Mouse (Mus musculus) gonadal fat pad, adult 2 months (tissue): ENCODE measurements around the gene Tmem123. TPM values are rescaled to one million over a fixed set of nuclear protein-coding genes. Genes with fewer than 3 reads are reported as not detected.

Experiments
- DNase-seq: peaks from one replicate; pipeline ENCODE4 v3.0.0-alpha.2; 2012; ENCODE audit warnings: low read depth
- polyA plus RNA-seq: library from polyadenylated mRNA; depleted of rRNA; stranded (reverse); fragments of >200 nt; gene quantifications from 2 replicates; pipeline ENCODE4 v1.2.3, GENCODE M21; 2012

The Tmem123 gene
- polyA plus RNA-seq, 1 experiment: 80.9 TPM

DNA sequence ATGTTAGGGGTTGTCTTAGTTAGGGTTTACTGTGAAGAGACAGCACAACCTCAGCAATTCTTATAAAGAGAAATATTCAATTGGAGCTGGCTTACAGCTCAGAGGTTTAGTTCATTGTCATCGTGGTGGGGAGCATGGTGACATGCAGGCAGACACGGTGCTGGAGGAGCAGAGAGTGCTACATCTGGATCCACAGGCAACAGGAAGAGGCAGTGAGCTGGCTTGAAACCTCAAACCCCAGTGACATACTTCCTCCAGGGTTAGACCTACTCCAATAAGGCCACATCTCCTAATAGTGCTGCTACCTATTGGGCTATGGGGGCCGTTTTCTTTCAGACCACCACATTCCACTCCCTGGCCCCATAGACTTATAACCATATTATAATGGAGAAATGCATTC lies 12.1 kb downstream of the Tmem123 start:
- no peak for DNase-seq

DNA sequence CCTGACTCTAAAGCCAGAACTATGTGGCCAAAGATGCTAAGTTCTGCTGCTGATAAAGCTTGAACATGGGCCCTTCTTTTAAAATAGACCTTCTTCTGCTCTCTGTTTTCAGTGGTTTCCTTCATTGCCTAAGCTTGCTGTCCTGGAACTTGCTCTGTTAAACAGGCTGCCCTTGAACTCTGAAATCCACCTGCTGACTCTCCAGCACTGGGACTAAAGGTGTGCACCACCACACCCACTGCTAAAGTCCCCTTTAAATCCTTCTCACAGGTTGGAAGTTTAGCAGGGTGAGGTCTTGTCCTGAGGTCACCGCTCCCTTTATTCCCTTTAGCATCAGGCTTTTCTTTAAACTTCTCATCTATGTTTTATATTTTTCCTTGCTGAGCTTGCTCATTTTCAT lies 13.1 kb downstream of the Tmem123 start:
- no peak for DNase-seq

DNA sequence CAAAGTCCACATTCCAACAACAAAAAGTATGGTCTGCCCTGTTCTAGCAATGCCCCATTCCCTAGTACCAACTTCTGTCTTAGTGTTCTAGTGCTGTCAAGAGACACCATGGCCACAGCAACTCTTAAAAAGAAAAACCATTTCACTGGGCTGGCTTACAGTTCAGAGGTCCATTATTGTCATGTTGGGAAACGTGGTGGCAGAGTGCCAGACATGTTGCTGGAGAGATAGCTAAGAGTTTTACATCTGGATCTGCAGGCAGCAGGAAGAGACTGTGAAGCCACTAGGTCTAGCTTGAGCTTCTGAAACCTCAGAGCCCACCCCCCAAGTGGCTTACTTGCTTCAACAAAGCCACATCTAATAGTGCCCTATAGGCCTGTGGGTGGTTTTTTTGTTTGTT lies 13.8 kb downstream of the Tmem123 start:
- no peak for DNase-seq

DNA sequence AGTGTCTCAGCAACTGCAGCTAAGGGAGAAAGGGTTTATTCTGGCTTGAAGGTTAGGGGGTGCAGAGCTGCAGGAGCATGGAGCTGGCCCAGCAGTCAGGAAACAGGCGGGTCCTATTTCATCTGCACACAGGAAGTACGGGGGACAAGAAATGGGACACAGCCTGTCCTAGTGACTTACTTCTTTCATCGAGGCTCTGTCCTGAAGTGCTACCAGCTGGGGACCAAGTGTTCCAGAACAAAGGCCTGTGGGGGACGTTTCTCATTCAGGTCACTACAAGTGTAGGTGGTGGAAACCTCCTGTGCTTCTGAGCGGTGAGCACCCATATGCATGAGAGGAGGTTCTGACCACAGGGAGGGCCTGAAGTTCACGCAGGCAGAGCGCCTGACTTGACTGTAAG lies 14.9 kb downstream of the Tmem123 start:
- no peak for DNase-seq

DNA sequence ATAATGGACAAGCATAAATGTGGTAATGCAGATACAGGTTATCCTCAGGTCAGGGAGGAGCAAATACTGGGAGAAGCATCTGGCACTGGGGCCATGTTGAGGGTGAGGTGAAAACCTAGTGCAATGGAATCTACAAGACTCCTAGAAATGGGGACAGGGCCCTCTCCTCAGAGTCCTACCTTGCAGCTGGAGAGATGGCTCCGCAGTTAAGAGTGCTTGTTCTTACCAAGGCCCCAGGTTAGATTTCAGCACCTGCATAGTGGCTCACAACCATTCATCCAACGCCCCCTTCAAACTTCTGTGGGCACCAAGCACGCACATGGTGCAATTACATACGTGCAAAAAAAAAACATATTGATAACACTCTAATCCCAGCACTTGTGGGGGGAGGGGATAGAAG lies 15.9 kb downstream of the Tmem123 start:
- DNase-seq: no peak

DNA sequence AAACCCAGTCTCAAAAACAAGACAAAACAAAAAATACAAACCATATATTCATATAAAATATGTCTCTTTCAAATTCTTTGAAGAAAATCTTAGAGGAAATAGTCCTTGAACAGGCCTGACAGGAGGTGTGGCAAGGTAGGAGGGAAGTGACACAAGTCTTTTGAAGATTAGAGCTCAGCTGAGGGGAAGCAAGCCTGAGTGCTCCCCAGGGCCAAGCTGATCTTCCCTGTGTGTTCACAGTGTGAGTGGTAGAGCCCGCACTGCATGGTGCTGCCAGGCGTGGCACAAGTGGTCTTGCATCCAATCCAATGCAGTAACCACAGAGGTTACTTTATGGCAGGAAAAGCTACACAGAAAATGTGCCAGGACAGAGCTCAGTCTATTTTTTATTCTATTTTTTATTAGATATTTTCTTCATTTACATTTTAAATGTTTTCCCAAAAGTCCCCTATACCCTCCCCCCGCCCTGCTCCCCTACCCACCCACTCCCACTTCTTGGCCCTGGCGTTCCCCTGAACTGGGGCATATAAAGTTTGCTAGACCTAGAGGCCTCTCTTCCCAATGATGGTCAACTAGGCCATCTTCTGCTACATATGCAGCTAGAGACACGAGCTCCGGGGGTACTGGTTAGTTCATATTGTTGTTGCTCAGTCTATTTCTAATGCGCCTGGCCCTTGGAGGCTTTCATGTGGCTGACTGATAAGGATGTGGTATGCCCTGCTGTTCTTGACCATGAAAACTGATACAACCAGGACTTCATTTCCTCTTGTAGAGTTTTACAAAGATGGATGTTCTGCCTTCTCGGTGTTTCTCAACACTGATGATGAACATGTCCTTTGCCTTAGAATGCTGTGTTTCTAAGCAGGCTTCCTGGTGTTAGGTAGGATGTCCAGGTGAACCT lies 16.7 kb downstream of the Tmem123 start:
- DNase-seq: no peak

DNA sequence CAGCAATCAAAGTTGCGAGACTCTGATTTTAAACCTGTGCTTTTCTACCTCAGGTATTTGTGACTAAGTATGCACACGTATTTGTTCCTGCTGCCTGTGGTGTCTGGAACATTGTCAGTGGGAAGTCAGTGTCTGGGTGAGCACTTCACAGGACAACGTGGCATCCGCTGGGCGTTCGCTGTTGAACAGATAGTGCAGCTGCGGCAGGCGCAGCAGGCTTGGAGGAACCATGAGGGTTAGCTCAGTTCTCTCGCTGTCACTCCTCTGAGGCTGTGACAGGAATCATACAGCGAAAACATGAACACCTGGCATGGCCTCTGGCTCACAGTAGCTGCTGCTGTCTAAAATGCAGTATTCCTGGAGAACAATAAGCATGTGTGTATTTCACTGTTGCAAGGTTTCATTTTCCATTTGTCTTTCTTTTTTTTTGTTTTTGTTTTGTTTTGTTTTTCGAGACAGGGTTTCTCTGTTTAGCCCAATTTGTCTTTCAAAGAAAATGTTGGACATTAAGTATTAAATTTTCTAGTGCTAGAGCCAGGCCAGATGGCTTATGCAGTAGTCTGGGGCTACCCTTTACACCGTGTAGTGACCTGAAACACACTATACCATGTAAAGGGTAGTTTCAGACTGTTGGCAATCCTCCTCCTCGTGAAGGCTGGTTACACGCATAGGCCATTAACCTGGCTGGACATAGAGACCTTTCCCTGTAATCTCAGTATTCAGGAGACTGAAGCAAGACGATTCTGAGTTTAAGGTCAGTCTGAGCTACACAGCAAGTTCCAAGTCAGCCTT lies 20.2 kb downstream of the Tmem123 start:
- DNase-seq: no peak

DNA sequence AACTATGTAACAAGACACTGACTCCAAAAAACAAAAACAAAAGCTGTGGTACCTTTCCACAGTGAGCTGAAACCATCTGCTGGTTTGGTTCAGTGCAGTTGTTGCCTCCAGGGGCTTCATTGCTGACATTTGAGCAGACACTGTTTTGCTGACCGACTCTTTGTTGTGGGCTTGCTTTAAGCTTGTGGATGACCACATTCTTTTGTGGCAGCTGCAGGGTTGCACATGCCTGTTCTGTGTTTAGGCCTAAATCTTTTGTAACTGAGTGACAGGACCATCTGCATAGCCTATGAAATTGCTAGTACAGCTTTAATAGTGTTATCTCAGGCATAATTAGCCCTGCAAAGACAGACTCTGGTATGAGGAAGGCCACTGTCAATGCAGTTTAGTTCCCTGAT lies 20.8 kb downstream of the Tmem123 start:
- no peak for DNase-seq

DNA sequence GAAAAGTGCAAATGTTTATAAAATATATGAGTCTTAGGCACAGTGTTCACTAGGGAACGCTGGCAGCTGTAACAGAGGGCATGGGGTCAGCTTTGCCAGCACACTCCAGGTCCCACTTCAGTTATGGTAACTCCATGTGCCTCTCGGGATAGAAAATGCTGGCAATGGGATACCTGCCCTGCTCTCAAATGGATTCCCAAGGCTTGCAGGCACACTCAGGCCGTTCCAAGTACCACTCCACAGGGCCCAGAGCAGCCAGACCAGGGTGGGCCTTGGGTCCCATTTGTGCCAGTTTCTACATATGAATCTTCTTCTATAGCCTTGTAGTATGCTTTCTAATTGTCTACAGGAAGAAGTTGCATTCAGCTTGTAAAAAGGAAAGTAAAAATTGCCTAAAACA lies 21.6 kb downstream of the Tmem123 start:
- no peak for DNase-seq

DNA sequence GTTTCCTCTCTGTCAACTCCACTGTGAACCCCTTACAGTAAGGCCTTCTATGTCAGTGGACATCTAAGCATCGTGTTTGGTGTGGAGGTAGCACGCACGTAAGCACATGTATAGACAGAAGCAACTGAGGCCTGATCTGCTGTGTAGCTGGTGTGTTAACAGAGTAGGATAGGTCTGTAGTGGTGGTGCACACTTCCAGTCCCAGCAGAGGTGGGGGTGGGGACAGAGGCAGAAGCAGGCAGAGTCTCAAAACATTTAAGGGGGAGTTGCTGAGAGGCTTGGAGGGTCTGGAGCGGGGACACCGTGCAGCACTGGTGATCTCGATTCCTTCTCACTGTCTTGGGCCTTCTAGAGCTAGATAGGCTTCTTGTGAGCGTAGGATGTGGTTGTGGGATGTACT lies 22.2 kb downstream of the Tmem123 start:
- no peak for DNase-seq

DNA sequence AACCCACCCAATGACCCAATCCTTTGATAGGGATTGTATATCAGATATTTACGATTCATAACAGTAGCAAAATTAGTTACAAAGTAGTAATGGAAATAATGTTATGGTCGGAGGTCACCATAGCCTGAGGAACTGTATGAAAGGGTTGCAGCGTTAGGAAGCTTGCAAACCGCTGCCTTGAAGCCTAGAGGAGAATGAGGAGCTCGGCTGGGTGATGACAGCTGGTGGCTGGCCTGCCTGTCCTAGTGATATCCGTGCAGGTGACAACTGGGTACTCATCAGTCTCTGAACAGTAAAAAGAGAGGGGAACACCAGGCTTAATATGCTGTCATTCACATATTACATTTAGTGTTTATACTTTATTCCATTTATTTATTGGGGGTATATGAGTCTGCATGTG lies 24.6 kb downstream of the Tmem123 start:
- no peak for DNase-seq

DNA sequence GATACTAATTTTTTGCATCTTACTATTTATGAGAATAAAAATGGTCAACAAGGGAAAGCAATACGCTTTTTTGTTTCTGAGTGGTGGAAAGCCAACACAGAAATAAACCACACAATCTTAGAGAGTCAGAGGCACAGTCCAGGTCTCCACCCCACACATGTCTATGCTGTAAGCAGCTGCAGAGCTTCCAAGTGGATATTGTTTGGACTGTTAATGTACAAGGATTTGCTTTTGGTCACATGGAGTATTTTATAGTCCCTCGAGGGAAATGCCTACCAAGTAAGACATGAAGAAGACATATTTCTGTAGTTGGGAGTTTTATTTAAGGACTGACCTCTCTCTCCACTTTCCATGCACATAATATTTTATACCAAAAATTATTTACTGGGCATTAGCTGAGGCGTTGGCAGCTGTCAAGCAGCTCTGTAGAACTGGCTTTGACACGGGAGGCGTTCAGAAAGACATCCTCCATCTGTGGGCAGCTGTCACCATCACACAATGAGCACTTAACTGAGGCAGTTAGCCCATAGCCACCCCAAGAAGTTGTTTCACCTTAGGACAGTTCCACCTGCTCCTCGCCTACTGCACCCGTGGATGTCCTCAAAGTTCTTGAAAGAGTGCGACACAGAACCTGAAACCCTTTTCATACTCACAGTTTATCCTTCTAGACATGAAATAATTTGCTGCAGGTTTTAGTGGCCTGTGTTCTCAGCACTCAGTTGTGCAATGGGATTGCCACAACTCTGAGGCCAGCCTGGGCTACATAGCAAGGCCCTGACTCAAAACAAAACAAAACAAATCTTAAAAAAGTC lies 26.1 kb downstream of the Tmem123 start:
- DNase-seq: no peak

DNA sequence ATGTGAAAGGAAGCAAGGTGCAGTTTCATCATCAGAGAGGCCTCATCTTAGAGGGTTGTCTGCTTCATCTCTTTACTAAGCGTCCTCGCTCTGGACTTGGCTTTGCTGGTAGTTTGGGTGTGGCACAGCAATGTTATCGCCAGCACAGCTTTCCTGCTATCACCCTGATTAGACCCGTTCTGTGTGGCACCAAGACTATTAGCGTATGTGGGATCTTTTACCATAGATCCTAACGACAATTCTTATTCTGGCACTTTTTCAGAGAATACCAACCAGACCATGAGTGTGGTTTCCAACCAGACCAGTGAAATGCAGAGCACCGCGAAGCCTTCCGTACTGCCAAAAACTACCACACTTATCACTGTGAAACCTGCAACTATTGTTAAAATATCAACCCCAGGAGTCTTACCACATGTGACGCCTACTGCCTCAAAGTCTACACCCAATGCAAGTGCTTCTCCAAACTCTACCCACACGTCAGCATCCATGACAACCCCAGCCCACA lies 26.8 kb downstream of the Tmem123 start:
- no peak for DNase-seq

DNA sequence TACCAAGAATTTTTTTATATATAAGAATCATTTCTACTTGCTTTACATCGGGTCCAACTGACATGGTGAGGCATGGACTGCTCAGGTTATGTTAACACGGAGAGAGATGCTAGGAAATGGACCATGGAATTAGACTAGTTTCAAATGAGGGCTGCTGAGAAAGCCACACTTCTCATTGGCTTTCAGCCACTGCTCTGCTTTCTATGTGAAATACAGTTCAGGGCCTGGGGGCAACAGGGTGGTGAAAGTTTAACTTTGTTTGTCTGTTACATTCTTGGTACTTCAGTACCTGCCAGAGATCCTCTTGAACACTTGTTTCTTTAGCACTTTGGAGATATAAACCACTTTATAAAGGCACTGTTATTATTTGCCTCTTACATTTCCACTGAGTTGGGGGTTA lies 29.7 kb downstream of the Tmem123 start:
- DNase-seq: no peak

DNA sequence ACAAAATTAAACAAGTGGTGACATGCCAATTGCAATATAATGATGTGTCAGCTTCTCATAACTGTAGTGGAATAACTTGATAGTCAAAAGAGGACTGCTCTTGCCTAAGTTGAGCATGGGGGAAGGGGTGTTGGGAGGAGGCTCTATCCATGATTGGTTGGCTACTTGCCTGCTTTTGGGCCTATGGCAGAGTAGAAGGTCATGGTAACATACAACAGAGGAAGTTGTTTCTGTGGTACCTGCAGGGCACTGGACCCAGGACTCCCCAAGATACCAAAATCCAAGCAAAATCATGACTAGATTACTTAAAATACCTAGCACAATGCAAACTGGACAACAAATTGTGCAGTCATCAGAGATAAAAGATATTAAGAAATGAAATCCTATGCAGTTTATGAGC lies 31.7 kb downstream of the Tmem123 start:
- DNase-seq: no peak

DNA sequence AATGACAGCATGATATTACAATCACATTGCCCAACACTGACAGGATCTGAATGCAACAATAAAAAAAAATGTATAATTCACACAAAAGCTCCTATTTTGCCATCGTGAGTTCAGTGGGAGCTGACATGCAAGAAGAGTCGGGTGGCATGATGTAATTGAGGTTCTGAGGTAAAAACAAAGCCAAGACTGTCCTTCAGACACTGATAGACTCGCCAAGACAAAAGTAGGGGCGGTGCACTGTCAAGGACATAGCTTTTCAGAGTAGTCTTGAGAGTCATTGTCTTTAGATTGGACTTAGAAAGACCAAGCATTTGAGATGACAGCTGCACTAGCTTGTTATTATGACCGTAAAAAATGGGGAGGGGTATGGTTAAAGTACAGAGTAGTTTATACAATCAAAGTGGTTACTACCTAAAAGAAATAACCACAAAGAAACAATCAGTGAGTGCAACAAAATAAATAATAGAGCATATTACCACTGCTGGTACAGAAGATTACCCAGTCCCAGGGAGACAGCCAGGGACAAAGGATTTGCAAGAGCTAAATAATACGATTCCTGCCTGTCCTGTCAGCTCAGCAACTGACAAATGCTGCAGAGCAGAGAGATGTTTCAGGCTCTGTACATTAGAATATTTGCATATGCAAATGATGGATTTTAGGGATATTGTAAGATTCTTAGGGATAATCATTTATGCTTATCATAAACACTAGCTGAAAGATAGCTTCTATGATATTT lies 32.5 kb downstream of the Tmem123 start:
- DNase-seq: no peak

DNA sequence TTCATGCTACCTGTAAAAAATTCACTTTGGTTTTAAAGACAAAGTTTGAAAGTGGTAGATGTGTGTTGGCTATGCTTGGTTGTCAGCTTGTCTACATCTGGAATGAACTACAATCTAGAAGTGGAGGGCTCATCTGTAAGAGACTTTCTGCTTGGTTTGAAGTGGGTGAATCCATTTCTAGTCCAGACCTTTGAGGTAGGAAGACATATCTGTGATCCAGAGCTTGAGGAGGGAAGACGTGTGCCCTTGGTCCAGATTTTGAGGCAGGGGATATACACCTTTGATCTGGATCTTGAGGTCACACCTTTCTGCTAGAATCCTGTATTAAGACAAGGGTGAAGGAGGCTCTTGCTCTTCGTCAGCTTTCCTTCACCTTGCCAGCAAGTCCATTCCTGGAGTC lies 33.7 kb downstream of the Tmem123 start:
- DNase-seq: no peak

DNA sequence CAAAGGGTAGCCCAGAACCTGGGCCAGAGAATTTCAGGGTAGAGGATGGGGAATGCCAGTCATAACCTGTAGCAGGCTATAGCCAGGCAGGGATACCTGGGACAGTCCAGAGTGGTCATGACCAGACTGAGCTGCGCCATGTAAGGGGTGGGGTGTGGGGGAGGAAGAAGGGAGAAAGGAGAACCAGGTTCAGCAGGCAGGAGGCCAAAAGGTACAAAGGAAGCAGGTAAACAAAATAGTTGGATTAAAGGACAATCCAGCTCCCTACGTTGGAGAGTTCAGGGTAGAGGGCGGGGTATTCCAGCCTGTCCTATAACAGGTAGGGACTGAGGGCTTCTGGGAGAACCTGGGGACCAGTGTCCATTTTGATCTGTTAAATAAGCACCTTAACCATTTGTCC lies 34.7 kb downstream of the Tmem123 start:
- no peak for DNase-seq

DNA sequence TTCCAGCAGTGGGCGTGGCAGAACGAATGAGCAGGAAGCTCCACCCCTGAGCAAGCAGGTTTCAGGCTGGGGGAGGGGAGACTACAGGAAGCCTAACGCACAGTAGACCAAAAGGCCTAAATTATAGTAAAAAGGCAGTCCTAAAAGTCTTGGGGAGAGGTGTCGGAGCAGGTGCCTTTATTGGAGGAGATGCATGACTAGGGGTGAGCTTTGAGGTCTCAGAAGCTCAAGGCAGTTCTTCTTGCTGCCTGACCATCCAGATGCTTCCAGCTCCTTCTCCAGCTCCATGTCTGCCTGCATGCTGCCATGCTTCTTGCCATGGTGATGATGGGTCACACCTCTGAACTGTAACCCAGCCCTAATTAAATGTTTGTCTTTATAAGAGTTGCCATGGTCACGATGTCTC lies 41.3 kb downstream of the Tmem123 start:
- DNase-seq: no peak

DNA sequence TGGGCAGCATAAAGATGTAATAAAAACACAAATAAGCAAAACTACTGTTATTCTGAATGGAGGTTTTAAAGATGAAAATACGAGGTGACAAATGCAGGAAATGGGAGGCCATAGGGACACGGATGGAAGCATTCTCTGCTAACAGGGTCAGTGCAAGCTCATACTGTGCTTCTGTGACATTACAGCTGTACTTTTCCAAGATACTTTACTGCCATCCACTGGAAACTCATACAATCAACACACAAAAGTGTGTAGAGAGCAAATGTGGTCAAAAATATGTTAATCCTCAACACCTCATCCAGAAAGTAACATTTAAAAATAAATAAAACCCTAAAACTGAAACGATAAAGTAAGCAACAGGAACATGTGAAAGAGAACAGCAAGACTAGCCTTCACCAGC lies 58.9 kb downstream of the Tmem123 start:
- DNase-seq: no peak

DNA sequence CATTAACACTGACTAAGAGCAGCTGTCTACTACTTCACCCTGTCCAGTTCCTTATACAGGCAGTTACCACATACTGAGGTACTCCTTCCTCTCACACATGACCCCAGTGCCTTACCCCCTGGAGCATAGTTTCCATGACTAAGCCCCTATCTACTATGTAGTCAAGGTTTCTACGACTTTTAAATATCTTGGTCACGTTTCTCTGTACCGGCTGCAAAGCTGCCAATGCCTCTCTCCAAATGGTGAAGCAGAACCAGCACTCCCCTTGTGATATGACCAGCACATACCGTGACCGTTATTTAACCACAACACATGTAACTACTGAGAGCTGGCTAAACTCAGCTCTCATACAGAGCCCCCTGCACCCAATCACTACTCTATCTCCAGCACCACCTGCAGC lies 61.1 kb downstream of the Tmem123 start:
- no peak for DNase-seq
